Mouse (Mus musculus): ENCODE results near the gene Cebpa.

Cebpa gene

GRCm38 (mm10) chr7:35118841-35119413, at the start of gene Cebpa:
Cebpa (plus strand) TSS chr7:35119293.
- peak; percentile 86 for DNase-seq

GRCm38 (mm10) chr7:35076645-35077044, 42.4 kb upstream of the Cebpa start:
- no peak for DNase-seq

- DNase-seq, result no peak
Measured at GRCm38 (mm10) chr7:35080843-35081338, 38.2 kb upstream of the Cebpa start.

- no peak for DNase-seq
Measured at GRCm38 (mm10) chr7:35081406-35082104, 37.5 kb upstream of the Cebpa start.

- no peak for DNase-seq
Measured at GRCm38 (mm10) chr7:35084565-35085360, 34.3 kb upstream of the Cebpa start.

- no peak for DNase-seq
Measured at GRCm38 (mm10) chr7:35086271-35086861, 32.7 kb upstream of the Cebpa start.

GRCm38 (mm10) chr7:35090550-35090949, 28.5 kb upstream of the Cebpa start:
- DNase-seq, result no peak

GRCm38 (mm10) chr7:35094975-35095678, 24.0 kb upstream of the Cebpa start:
- no peak for DNase-seq

- no peak for DNase-seq
Measured at GRCm38 (mm10) chr7:35098777-35099176, 20.3 kb upstream of the Cebpa start.

- DNase-seq, result no peak
Measured at GRCm38 (mm10) chr7:35099528-35099927, 19.6 kb upstream of the Cebpa start.

- DNase-seq, result no peak
Measured at GRCm38 (mm10) chr7:35106614-35107013, 12.5 kb upstream of the Cebpa start.

- DNase-seq, result no peak
Measured at GRCm38 (mm10) chr7:35107630-35108029, 11.5 kb upstream of the Cebpa start.

- DNase-seq, result no peak
Measured at GRCm38 (mm10) chr7:35108046-35108445, 11.0 kb upstream of the Cebpa start.

GRCm38 (mm10) chr7:35108663-35109062, 10.4 kb upstream of the Cebpa start:
- DNase-seq, result no peak

GRCm38 (mm10) chr7:35113136-35113535, 6.0 kb upstream of the Cebpa start:
- DNase-seq, result no peak

GRCm38 (mm10) chr7:35113721-35114120, 5.4 kb upstream of the Cebpa start:
- DNase-seq, result no peak

- no peak for DNase-seq
Measured at GRCm38 (mm10) chr7:35116524-35116923, 2.6 kb upstream of the Cebpa start.

GRCm38 (mm10) chr7:35117052-35117451, 2.0 kb upstream of the Cebpa start:
- no peak for DNase-seq

GRCm38 (mm10) chr7:35117761-35118098, 1.4 kb upstream of the Cebpa start:
- DNase-seq, result no peak

GRCm38 (mm10) chr7:35118099-35118781, 853 bp upstream of the Cebpa start:
- DNase-seq, result peak; percentile 47

- DNase-seq, result peak; percentile 51
Measured at GRCm38 (mm10) chr7:35119506-35120145, 533 bp downstream of the Cebpa start.

All from thymus, postnatal 4 days (tissue).